Mouse (Mus musculus) fibroblast of lung, adult 2 months (primary cell): ENCODE results near the gene Gys1.
"Not testable (repeated sequence)": the region's sequence is repeated elsewhere in the genome, so short reads cannot be mapped to it uniquely, and the experiment has no call there.

Source experiments
- DNase-seq: peaks from one replicate; pipeline ENCODE4 v3.0.0-alpha.2; 2011; ENCODE audit warnings: low read depth

Gys1 gene

DNA sequence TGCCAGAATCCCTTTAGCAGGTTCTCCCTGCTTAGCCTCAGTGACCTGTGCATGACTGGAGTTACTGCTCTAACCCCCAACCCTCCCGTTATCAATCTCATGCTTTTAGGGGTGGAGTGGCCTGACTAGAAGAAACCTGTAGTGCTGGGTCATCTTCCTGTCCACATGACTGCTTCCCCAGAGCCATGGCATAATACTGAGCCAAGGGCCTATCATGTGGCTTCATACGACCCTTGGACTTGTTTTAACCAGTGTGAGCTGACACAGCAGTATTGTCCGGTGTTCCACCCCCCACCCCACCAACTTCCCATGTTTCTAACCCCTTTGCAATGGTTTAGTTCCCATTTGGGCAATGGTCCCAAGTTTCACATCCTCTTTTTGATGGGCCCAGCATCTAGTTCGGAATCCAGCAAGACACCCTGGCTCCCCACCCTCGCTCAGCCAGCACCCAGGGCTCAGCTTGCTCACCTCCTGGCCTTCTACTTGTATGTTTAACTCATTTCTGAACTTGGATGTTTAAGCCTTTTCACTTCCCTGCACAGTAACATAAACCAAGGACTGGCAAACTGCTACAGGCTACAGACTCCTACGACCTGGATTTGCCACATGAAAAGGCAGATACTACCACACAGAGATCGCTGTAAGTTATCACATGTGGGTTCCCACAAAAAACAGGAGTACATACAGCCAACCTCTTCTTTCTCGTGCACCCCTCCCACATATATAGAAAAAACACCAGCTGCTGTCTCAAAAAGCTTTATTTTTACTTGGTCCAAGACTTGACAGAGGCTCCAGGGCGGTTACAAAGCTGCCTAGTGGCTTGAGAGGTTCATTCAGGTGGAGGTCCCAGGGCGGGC lies 22.8 kb downstream of the Gys1 start:
- no peak for DNase-seq

DNA sequence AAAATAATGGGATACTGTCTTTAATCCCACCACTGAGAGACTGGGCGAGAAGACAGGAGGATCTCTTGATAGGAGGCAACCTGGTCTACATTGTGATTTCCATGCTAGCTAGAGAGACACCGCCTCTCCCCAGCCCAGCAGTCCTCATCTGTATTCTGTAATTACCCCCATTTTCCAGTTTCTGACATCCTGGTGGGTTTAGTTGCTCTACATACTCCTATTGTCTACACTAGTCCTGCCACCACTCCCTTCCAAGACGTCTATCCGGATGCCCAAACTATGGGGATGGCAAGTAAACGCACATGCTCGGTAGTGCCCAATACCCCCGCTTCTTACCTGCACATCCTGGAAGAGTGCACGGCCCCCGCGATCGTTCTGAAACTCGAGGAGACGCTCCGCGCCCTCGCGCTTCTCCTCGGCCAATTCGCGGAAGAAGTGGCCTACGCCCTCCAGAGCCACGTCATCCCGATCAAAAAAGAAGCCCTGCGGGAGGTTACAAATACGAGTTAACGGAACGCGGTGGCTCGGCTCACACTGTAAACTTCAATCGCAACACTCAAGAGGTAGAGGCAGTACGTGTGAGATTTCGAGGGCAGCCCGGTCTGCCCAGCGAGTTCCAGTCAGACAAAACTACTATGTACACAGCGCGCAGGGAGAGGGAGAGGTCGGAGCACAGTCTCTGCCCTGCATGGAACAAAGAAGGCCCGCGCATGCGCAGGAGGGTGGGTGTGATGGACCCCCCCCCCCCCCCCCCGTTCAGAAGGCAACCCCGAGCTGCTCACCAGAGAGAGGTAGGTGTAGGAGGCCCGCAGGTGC lies 24.3 kb downstream of the Gys1 start:
- no peak for DNase-seq

DNA sequence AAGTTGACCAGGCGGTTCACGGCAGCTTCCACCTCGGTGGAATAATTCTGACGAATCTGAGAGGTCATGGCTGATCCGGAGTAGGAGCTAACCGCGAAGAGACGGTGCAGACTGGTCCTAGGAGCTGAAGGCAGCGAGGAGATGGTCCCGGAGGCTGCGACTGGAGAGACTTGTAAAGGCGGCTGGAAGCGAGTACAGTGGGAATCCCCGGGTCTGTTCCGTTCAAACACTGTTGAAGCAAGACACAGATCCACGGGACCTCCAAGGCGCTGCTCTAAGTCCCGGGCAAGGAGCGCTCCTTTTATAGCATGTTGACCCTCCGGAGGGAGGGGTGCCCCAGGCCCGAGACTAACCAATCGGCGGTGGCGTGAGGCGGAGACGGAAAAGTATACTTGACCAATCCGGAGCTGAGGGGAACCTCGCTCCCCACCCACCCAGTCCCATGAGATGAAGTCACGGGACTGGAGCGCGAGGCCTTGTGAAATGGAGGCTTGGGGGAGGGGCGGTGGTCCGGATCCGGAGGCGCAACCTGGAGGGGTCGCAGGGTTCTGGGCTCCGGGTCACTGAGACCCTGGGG lies 25.0 kb downstream of the Gys1 start, which contains the start of gene Ftl1:
TSS of gene Ftl1 (minus strand) at position 321 of the 577 bp plus-strand sequence.
- DNase-seq, result peak; percentile 95

DNA sequence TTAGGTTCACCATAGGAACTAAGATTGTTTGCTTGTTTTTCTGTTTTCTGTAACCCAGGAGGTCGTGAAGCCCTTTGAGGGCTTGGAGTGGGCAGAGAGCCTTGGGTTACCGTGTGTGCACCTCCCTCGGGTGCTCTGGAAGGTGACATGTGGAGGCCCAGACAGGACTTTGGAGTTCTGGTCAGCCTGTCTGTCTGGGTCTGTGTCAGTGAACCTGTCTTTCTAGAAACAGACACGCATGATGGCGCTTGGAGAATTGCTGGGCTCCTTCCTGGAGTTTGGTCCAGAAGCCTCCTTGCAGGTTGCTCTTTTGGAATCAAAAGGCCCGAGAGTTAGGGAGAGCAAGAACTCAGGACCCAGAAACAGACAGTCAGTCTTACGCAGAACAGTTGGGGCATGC lies 25.7 kb downstream of the Gys1 start:
- no peak for DNase-seq

DNA sequence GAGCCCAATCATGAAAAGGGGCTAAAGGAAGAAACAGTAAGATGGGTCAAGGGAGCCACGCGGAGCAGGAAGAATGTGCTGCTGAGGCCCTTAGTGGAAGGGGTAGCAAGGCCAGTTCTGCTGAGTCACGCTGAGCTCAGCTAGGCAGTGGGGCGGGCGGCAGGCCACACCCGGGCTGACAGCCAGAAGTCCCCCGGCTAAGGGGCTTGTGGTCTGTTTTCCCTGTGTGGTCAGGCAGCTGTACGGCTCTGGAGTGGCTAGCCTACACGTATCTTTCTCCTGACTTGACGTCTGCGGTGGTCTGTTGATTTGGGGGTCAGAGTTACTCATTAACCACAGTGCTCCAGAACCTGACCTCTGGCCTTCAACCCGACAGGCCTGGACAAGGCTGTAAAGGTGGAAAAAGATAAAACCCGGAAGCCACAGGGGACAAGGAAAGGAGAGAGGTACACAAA lies 26.2 kb downstream of the Gys1 start:
- peak; percentile 92 for DNase-seq

DNA sequence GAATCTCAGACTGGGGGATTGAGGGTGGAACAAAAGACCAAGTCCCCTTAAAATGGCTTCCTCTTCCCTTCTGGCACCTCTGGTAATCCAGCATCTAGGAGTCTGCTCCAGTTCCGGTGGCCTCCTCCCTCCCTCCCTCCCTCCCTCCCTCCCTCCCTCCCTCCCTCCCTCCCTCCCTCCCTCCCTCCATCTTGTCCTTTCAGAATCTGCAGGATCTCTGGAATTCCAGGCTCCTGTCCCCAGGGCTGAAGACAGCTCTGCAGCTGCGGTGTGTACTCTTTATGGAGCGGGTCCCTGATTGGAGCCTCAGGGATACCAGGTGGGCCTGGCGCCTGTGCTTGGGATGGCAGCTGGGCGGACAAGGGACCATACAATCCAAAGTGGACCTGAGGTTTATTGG lies 26.7 kb downstream of the Gys1 start:
- DNase-seq, result no peak

DNA sequence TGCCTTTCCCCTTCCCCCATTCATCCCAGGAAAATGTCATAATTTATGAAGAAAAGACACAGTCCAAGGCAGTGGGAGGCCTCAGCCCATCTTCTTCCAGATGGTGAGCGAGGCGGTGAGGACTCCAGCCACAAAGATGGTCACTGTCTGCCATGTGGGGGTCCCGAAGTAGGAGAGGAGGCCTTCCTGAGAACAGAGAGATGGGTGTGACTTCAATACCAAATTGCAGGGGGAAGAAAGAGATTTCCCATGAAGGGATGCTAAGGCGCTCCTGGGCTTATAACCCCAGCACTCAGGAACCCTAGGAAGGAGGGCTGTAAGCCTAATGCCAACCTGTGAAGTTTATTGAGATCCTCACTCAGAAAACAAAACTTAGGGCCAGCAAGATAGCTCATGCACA lies 27.1 kb downstream of the Gys1 start:
- DNase-seq, result no peak

DNA sequence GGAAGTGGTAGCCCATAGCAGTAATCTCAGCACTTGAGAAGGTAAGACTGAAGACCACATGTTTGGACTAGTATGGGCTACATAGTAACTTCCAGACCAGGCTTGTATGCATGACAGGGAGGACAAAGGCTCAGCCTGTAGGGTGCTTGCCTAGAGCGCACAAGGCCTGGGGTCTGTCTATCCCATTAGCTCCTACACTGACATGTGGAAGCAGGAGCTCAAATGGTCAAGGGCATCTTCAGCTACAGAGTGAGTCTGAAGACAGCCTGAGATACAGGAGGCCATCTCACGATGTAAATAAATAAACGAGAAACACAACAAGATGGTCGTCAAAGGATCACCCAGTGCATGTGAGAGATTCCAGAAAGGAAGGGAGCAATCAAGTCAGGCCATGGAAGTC lies 27.7 kb downstream of the Gys1 start:
- DNase-seq, result no peak

DNA sequence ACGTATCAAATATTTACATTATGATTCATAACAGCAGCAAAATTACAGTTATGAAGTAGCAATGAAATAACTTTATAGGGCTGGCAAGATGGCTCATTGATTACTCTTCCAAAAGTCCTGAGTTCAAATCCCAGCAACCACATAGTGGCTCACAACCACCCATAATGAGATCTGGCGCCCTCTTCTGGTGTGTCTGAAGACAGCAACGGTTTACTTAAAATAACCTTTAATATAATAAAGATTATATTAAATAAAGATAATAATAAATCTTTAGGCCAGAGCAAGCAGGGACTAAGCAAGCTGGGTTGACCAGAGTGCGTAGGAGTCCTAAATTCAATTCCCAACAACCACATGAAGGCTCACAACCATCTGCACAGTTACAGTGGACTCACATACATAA lies 28.2 kb downstream of the Gys1 start:
- not testable (repeated sequence) for DNase-seq

DNA sequence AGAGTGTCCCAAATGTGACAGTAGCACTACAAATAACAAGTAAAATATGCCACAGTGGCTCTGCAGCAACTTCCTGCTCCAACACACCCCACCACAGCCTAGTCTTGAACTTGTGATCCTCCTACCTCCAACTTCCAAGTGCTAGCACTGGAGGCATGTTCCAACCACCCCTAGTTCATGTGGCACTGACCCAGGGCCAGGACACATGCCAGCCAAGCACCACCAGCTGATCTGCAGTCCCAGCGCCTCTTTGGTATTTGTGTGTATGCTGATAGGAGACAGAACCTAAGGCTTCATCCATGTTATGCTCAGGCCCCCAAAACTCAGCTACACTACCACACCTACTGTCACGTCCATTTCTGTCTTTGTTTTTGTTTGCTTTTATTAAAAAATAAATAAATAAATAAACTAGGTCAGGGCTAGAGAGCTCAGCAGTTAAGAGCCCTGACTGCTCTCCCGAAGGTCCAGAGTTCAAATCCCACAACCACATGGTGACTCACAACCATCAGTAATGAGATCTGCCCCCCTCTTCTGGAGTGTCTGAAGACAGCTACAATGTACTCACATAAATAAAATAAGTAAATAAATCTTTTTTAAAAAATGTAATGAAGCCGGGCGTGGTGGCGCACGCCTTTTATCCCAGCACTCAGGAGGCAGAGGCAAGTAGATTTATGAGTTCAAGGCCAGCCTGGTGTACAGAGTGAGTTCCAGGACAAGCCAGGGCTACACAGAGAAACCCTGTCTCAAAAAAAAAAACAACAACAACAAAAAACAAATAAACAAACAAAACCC lies 29.5 kb downstream of the Gys1 start:
- no peak for DNase-seq

DNA sequence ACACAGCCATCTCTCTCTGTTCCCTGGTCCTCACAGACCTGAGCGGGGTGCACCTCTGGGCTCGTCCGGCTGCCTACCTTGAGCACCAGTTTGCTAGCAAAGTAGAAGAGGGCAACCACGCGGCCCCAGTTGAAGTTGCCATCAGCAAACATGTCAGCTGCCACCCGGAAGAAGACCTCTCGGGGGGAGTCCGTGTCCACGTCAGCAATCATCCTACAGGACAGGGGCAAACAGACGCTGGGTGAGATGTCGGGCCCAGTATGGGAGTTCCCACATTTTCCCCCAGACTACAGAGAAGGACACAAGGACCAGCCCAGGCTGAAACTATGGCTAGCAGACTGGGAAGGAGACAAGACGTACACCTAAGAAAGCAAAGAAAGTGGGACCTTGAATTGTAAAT lies 30.5 kb downstream of the Gys1 start:
- no peak for DNase-seq

DNA sequence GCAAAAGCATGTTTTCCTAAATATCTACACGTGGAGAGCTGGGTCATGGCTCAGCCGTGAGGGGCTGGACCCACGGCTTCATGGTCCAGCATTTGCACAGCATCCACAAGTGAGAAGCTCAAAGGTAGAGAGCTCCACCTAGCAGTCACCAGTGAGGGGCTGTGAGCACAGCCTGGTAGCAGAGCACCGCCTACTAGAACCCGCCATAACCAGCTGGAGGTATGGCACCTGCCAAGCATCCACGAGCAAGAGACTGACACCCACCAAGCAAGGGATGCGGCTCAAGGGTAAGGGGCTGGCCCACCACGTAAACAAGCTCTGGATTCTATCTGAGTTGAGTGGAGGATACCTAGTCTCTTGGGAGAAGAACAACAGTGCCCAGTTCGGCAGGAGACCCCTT lies 30.9 kb downstream of the Gys1 start:
- DNase-seq, result no peak

DNA sequence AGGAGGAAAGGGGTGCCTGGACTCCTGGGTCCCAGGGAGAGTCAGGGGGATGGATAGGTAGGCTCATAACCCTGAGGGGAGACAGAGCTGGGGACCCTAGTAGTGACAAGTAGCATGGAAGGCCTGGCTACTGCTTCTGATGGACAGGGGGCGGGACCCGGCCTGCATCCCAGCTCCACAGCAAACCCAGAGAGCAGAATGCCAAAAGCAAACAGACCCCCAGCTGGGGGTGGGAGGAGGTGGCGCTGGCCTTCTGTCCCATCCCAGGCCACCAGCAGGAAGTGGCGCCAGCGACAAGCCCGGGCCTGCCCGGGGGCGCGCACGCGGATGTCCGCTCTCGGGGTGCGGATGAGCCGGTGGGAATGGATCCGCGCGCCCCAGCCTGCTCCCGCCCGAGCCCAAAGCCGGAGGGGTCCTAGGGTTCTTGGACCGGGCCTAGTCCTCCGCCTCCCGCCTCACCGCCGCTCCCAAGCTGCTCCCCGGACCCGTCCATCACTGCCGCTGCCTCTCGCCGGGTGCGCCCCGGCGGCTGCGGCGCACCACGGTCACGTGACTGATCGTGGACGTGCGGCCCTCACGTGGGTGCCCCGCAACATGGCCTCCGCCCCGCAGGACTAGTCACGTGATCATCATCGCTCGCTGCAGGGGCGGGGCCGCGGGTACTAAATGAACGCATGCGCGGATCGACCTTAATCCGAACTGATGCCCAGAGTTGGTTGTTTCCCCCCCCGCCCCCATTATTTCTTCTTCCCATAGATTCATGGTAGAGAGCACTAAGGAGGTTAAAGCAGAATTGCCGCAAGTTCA lies 31.8 kb downstream of the Gys1 start, which contains the start of gene Bax:
TSS of gene Bax (minus strand) at position 616 of the 807 bp plus-strand sequence.
- DNase-seq, result peak; percentile 86

DNA sequence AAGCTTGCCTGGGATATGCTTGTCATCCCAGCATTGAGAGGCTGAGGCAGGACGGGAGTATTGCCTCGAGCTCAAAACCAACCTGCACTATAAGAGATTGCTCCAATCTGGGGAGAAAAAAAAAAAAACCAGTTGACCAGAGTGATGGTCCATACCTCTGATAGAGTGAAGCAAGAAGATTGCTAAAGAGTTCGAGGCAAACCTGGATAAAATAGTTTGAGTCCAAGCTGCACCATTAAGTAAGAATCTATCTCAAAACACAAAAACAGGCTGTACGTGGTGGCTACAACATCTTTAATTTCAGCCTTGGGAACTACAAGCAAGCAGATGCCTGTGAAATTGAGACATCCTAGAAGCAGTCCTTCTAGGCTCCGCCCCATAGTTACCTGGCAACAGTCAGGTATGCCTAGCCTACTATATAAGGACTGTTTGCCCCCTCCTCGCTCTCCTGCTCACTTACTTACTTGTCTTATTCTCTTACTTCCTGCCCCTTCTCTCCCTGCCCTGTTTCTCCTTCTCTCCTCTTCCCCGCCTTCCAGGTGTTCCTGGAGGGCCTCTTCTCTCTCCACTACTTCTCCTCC lies 32.5 kb downstream of the Gys1 start:
- DNase-seq, result no peak

DNA sequence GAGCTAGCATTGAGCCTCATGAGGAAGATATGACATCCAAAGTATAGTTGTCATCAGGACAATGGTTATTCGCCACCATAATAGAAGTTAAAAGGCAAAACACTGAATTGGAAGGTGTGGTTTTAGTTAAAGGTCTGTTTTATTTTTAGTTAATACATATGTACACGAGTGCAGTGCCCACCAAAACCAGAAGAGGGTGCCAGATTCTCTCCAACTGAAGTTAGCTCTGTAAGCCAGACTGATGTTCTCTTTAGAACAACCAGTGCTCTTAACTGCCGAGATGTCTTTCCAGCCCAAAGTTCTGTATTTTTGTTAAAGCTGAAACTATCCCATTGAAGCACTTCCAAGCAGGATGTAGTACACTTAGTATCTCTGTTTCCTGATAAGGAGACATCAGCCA lies 36.2 kb downstream of the Gys1 start:
- no peak for DNase-seq

DNA sequence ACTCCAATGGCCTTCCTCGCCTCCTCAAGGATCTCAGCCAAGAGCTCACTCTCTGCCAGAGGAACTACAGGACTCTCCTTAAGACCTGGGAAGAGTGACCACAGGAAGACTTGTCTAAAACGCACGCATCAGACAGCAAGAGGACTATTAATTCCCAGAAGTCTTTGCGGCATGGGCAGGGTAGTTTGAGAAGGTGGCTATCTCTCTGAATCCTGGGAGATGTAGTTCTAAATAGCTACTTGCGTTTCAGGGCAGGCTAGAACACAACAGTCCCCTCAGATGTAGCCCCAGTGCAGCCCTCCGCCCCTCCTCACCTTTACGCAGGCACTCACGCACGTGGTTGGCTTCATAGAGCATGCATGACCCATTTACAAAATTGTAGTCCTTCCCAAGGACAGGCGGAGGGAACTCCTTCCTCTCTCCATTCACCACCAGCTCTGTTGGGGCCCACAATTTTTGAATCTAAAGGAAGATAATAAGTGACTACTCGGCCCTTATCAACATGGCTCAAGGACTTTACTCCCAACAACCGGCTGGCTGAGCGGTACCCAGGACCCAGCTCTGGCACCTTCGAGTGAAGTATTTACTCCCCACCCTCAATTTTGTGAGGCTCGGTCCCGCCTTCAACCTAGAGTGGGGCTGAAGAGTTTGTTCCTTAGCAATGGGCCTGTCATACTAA lies 40.8 kb downstream of the Gys1 start:
- DNase-seq, result no peak

DNA sequence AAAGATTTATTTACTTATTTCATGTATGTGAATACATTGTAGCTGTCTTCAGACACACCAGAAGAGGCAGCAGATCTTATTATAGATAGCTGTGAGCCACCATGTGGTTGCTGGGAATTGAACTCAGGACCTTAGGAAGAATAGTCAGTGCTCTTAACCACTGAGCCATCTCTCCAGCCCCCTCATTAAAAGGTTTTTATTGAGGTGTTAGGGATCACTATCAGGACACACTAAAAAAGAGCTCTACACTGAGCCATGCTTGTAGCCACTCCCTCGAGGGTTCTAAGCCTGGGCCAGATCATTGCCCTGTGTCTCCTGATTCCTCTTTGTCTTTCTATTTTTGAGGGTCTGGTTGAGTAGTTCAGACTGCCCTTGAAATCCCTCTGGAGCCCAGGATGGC lies 41.8 kb downstream of the Gys1 start:
- DNase-seq, result no peak

DNA sequence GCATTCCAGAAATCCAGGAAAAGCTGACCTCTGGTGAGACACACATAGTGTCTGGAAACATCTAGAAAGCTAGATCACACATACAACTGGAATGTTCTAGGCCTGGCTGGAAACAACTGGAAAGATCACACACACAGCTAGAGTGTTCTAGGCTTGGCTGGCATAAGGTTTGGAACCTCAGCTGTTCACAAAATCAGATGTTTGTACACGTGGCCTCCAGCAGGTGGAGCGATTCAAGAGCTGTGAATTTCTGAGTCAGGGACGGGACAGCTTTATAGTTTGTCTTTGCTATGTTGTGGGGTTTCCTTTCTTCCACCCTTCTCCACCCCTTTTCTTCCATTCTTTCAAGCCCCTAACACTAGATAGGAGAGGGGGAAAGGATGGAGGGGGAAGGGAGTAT lies 42.4 kb downstream of the Gys1 start:
- no peak for DNase-seq

DNA sequence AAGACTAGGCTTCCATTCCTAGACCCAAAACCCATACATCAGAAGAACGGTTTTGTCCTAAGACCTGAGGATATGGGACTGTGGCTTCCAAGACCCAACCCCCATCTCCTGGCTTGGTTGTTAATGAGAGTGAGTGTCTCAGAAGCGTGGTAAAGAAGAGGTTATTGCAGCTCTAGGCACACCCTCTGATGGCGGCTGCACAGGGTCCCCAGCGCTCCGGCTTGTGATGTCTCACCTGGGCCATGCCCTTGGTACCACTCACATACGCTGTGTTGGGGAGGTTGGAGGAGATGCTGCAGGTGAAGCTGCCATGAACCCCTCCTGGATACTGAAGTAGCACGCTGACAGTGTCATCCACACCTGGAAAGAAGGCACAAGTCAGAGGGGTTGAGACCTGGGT lies 44.1 kb downstream of the Gys1 start:
- DNase-seq, result no peak

DNA sequence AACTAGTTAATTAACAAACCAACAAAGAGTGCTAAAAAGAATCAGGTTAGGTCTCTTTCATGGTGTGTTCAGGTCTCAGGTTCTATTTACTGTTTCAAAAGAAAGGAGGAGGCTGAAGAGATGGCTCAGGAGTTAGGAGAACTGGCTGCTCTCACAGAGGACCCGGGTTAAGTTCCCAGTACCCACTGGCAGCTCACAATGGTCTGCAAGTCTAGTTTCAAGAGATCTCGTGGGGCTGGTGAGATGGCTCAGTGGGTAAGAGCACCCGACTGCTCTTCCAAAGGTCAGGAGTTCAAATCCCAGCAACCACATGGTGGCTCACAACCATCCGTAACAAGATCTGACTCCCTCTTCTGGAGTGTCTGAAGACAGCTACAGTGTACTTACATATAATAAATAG lies 45.7 kb downstream of the Gys1 start:
- not testable (repeated sequence) for DNase-seq
